Mouse (Mus musculus) spleen, embryonic (tissue): ENCODE measurements around the gene Efemp2.
"Not testable (repeated sequence)": the region's sequence is repeated elsewhere in the genome, so short reads cannot be mapped to it uniquely, and the experiment has no call there.

Experiments used
- CTCF ChIA-PET: fragments of 350-600 bp; sonication (Branson Sonifier 250); formaldehyde crosslinking; loops from one replicate; lab custom pipeline; 2022; lab: Charles Lee

Efemp2 gene

DNA sequence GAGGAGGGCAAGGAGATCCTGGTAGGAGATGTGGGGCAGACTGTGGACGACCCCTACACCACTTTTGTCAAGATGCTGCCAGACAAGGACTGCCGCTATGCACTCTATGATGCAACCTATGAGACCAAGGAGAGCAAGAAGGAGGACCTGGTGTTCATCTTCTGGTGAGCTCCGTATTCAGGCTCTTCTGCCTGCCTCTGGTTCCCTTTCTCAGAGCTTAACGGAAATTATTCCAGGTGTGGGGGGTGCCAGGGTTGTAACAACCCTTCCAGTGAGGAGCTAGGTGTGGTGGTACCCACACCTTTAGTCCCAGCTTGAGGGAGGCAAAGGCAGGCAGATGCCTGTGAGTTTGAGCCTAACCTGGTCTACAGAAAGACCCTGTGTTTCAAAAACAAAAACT is 18.9 kb downstream of the Efemp2 start:
- CTCF ChIA-PET, result no interaction called here

DNA sequence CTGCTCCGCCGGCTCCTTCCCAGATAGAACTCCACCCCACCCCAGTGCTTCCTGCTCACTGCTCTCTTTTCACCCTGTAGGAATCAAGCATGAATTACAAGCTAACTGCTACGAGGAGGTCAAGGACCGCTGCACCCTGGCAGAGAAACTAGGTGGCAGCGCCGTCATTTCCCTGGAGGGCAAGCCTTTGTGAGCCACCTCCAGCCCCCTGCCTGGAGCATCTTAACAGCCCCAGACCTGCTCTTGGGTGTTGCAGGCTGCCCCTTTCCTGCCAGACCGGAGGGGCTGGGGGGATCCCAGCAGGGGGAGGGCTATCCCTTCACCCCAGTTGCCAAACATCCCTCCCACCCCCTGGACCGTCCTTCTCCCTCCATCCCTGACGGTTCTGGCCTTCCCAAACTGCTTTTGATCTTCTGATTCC is 19.6 kb downstream of the Efemp2 start:
- CTCF ChIA-PET, result not testable (repeated sequence)

DNA sequence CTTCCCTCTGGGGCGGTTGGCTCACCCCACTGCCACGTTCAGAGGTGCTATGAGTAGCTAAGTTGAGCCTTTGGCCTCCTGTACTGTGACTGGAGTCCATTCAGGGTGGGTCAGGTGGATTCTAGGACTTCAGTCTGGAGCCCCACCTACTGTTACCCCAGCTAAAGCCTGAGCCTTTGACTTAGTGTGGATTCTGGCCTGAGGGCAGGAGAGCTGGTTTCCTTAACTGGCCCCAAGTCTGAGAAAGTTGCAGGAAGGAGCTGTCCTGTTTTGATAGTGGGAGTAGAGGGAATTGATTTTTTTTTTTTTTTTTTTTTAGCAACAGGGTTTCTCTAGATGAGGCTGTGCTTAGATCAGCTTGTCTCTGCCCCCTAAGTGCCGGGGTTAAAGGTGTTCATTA is 20.6 kb downstream of the Efemp2 start:
- CTCF ChIA-PET, result no interaction called here

DNA sequence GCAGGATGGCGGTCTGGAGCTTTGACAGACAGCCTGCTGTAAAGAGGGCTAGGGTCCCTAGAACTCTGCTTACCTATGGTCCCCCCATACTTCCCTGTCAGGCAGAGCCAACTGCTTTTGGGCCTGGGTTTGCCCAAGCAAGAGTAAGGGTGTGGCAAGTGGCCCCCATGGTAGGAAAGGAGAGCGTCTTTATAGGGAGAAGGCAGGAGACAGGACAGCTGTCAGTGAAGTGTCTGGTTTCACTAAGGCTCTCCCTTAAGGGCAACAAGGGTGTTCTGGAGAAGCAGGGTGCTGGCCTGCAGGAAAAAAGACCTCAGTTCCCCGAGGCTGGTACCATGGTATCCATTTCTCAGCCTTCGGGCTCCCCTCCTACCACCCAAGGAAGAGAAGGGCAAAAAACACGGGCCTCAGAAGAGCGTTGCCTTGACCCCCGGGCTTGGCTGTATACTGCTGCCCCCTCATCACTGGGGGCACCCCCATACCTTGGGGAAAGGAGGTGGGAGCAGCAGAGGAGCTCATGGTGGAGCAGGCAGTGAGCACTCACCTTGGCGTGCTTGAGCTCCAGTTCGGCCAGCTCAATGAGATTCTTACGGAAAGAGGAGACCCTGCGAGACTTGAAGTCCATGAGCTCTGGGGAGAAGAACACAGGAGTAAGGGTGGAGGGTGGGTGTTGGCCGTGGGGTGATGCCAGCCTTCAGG is 21.7 kb downstream of the Efemp2 start:
- CTCF ChIA-PET, result interaction anchor here (0.6 to 1.1 kb wide), 3 partner anchors 15 to 250 kb away, joined by 3 to 5 read pairs (median 3); partner anchors contain the start of gene Snx32

DNA sequence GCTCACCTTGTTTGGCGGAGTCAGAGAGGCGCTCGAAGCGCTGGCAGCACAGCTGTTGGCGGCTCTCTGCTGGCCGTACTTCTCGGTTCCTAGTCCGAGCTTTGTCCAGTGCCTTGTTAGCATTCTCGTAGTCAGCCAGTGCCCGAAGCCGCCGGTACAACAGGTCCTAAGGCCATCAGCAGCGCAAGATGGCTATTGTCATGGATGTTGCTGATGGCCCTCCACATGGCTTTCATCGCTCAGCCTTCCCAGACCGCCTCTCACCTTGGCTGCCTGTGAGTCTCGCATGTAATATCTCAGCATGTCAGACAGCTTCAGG is 22.3 kb downstream of the Efemp2 start:
- CTCF ChIA-PET, result interaction anchor here (0.5 to 1.1 kb wide), 2 partner anchors 63 to 197 kb away, joined by 3 read pairs; no protein-coding TSS in a partner anchor

DNA sequence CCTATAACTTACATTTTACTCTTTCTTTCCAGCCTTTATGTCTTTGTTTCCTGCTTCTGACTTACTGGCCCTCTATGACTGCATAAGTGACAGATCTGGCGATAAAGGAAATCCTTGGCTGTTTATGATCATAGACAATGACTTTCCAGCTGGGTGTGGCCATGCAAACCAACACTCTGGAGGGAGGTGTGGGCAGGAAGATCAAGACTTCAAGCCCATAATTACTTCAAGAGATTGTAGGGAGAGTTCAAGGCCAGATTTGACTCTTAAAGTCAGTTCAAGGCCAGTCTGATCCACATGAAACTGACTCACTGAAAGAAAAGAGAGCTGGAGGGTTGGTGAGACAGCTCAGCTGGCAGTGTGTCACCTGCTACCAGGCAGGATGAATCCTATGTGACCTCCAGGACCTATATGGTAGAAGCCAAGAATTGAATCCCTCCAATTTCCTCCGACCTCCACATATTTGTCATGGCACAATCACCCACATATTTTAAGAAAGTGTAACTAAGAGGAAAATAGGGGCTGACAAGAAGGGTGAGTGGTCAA is 26.6 kb downstream of the Efemp2 start:
- CTCF ChIA-PET, result no interaction called here

DNA sequence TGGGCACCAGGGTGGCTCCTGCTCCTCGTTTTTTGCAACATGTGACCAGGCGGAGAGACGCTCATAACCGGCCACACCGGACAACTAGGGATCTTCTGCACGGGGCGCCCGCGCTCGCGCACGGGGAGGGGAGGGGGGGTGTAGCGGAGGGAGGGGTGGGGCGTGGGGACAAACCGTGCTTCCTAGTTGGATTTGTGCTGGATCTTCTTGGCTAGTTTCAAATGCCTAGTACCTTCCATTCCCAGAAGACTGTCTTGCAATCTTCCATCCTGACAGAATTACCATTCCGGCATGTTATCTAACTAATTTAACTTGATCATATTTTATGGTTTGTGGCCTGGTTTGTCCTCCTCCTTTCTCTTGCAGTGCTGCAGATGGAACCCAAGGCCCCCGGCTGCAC is 29.9 kb downstream of the Efemp2 start, which contains the start of gene 1700020D05Rik:
Gene 1700020D05Rik (minus strand): TSS at position 101 of the 400 bp plus-strand sequence.
- CTCF ChIA-PET, result interaction anchor here (0.6 kb wide), 1 partner anchor 1284 kb away, joined by 9 read pairs; no protein-coding TSS in a partner anchor

DNA sequence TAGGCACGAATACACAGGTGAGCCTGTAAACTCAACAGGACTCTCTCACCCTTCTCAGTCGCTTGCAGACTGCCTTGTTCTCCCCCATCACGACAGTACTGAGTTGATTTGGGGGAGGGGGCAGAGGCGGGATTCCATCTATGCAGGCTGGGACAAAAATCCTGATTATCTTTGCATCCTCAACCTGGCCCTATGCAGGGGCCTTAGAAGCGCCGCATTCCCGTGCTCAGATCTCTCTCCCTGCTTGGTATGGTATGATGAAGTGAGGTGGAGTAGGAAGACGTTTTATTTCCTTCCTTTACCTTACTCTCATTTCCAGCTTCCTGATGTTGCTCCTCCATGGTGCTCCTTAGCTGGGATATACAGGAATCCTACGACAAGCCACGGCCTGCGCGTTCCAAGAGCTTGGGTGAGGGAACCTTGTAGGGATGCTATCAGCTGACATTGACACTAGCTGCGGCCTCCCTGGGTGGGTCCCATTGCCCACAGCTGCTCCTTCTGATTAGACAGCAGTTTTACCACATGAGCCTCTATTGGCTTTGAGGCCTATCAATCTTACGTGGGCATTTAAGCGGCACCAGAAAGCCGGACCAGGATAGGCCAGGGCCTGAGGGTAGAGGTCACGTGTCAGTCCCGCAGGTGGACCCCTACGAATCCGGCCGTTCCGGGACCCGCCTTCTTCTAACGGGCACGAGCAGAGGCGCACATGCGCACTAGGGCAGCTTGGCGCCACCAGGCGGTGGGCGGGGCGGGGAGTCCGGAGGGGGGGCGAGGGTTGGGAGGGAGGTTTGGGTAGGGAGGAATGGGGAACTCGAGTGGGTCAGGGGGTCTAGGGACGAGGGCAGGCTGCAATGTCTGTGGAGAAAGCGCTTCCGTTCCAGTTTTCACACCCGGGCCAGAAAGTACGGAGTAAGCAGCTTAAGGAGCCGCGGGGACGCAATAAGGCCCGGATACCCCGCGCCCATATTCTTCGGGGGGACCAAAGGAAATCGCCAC is 36.6 kb downstream of the Efemp2 start, which contains the start of gene Snx32:
Gene Snx32 (minus strand): TSS at position 508 of the 996 bp plus-strand sequence.
- CTCF ChIA-PET, result interaction anchor here (0.6 to 1.2 kb wide), 5 partner anchors 15 to 606 kb away, joined by 3 to 8 read pairs (median 3); partner anchors contain the start of genes Cfl1 and Mus81

DNA sequence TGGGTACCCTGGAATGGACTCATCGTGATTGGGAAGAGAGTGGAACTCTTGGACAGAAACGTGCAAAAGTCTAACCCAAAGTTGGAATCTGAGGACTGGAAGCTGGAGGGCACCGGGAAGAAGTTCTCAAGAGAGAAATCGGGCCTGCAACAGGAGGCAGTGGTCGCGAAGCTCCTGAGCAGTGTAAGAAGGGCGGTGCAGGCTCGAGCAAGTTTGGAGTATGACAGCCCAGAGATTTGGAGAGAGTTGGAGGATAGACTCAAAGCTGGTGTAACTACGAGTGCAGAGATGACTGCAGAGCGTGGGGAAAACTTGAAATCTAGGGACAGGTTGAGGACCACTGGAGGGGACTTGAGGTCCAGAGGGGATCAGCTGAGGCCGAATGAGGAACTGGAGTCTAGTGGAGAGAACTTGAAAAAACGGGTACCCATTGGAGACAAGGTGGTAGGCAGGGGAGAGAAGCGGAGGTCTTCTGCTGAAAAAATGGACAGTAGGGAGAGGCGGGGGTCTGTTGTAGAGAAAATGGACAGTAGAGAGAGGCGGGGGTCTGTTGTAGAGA is 37.4 kb downstream of the Efemp2 start:
- CTCF ChIA-PET, result interaction anchor here (0.5 to 1.2 kb wide), 4 partner anchors 21 to 72 kb away, joined by 3 to 8 read pairs (median 3); partner anchors contain the start of genes Cfl1 and Mus81

DNA sequence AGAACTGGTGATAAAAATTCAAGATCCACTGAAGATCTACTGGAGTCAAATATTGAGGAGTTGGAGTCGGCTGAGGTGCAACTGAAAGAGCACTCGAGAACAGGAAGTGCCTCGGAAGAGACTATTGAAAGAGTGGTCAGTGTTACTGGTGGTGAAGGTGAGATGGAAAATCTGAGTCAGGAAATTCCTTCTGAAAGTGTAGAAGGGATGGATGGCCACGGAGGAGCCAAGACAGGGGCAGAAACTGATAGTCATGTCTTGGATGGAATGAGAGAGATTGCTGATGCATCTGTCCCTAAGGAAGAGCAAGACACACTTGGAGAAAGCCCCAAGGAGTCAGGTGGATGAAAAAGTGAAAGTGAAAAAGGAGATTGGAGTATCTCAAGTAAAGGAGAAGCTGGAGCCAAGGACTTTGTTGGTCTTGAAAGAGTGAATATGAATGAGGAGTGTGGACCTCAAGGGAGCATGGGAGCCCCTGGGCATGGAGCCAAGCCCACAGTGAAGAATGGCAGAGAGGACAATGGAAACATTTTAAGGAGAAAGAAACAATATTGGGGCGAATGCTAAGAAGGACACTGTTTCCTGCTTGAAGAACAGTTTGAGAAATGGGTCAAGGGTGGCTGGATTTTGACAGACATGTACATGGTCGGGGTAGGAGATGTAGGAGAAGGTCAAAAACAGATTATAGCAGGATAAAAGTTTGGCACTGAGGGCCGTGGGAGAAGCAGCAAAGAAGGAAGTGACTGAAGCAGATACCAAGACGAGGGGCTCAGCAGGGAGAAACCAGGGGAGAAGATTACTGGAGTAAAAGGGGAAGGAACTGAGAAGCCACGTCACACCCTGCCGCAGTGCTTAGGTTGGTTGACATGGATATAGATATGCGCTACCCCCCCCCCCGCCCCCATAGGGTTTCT is 38.6 kb downstream of the Efemp2 start:
- CTCF ChIA-PET, result interaction anchor here (0.7 kb wide), 1 partner anchor 657 kb away, joined by 5 read pairs; no protein-coding TSS in a partner anchor

DNA sequence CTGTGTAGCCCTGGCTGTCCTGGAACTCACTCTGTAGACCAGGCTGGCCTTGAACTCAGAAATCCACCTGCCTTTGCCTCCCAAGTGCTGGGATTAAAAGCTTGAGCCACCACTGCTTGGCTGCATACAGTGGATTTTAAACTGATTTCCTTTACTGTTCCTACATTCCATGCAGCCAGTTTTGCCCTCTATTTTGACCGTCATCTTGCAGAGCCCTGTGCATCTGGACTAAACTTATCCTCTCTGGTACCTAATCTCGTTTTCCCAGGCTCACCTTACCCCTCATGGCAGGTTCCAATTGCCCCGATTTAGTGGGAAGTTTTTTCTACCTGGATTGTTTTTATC is 39.2 kb downstream of the Efemp2 start:
- CTCF ChIA-PET, result no interaction called here

DNA sequence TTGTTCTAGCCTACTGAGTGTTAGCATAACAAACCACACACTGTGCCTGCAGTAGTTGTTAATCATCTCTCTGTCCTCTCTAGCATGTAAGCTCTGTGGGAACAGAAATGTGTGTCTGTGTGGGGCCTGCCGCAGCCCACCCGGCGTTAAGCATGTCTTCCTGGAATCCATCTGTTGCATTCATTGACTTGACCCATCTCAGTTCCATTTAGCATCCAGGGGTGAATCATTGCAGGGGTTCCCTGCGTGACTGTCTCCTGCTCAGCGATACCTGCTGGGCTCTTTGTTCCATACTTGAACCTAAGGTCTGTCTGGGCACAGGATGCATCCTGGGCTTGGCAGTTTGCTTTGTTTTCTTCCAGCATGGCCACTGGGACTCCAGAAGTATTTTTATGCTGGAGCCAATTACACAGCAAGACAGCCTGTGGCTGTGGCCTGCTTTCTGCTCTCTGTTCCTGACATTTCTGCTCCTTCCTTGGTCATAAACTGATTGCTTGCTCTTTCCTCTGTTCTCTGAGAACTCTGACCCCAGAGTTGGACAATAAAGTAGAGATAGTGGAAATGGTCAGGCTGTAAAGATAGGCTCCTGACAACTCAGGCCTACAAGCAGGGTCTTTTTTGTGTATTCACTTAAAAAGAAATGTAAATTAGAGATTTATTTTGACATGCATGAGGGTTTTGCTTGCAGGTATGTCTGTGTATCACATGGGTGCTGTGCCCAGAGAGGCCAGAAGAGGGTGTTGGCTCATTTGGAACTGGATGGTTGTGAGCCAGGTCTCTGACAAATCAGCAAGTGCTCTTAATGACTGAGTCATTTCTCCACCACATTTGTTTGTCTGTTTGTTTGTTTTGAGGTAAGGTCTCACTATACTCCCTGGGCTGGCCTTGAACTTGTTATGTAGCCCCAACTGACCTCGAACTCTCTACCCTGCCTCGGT is 42.4 kb downstream of the Efemp2 start:
- CTCF ChIA-PET, result no interaction called here

DNA sequence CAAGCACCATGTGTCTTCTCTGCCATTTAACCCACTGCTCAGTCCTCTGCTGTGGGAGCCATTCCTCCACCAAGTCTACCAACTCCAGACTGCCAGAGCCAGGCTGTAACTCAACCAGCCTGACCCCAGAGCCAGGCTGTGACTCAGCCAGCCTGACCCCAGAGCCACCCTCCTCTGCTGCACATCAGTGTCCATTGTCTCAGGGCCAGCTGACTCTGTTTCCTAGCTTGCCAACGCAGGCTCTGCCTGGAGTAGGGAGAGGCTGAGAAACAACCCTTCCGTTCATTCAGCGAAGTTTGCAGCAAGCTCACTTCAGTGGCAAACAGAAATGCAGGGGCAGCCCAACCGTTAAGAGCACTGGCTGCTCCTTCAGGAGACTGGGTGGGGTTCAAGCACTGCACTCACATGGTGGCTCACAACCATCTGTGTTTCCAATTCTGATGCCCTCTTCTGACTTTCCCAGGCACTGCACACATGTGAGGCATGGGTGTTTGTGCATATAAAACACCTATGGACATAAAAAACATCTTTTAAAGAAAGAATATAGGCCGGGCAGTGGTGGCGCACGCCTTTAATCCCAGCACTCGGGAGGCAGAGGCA is 43.3 kb downstream of the Efemp2 start:
- CTCF ChIA-PET, result no interaction called here

DNA sequence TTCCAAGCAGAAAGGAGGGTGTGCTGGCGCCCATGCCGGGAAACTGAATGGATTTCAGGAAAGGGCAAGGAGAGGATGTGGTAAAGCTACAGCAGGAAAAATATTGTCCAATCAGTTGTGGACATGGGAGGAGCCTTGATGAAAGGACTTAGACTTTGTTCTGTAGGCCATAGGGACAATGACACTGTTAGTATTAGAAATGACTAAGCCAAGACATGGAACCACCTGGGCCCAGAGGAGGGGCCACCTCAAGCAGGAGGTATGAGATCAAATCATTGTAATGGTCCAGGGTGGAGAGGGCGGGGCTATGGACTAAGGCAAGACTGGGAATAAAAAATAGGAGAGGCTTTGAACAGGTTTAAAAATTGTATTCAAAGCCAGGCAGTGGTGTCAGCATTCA is 45.0 kb downstream of the Efemp2 start:
- CTCF ChIA-PET, result interaction anchor here (0.6 kb wide), 1 partner anchor 1107 kb away, joined by 3 read pairs; no protein-coding TSS in a partner anchor

DNA sequence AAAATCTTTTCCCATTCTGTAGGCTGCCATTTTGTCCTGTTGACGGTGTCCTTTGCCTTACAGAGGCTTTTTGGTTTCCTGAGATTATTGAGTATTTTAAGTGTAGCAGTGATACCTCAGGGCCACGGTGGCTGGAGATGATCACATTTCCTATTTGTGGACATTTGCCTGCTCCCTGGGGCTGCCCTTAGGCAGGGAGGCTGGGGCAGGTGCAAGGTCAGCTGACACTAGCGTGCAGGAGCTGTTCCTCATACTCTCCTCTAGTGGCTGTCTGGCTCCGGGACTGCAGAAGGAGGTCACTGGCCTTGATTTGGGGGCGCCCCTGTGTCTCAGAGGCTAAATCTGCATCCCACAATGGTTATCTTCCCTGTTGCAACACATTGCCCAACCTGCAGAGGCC is 51.5 kb downstream of the Efemp2 start:
- CTCF ChIA-PET, result no interaction called here

DNA sequence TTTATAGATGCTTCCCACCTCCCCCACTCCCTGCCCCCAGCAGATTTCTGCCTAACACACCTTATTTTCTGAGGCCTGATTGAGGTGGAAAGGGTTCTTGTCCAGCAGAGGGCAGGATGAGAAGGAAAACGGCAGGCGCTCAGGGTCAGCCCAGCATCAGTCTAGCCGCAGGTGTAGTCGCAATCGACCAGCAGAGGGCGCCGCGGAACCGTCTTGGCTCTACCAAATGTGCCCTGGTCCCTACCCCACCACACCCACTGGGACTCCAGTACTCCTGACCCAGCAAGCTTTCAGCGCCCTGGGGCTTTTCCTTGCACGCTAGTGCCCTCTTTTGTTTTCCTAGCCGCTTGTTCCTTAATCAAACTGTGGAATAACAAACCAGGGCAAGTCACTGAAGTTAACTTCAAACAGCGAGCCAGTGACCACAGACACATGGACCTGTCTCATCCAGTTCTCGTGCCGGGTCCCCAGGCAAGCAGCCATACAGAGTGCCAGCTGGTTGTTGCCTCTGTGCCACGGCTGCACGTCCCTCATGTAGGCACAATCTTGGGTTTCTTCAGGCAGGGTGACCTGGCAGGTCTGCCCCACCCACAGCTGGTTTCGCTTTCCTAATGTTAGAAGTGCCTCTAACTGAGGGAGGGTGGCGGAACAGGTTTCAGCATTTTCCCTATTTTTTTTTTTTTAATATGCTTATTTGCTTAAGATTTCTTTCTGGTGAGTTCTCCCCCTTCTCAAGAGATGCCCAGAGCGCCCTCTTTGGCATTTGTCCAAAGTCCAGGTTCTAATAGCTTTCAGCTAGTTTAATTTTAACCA is 55.8 kb downstream of the Efemp2 start:
- CTCF ChIA-PET, result interaction anchor here (0.6 to 2.4 kb wide), 4 partner anchors 39 to 196 kb away, joined by 3 to 16 read pairs (median 3); partner anchors contain the start of genes Ap5b1 and Ehbp1l1

DNA sequence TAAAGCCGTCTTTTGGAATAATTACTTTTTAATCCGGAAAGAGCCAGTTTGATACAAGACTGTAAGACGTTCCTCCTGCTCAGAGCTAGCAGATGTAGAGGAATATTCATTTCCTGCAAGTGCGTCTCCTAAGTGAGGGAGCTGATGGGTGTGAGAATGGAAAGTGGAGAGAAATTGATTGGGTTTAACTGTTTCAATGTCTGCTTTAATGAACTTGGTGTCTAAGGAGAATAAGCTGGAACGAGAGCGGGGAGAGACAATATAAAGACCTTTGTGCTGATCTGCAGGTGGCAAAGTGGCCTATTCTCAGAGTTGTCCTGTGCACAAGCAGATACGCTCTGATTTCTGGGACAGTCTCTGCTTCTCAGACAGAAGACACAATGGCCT is 56.4 kb downstream of the Efemp2 start:
- CTCF ChIA-PET, result interaction anchor here (0.6 to 2.4 kb wide), 4 partner anchors 39 to 196 kb away, joined by 3 to 16 read pairs (median 3); partner anchors contain the start of genes Ap5b1 and Ehbp1l1
